Mouse (Mus musculus) lung, adult 2 months (tissue): ENCODE measurements at regions not wholly inside any gene's neighbourhood (a gene's known extent, or its start where the extent isn't known, plus 50 kb on each side); places are given as distances from the start of the nearest gene placed in this dataset.
"Not testable (repeated sequence)": the region's sequence is repeated elsewhere in the genome, so short reads cannot be mapped to it uniquely, and the experiment has no call there.

Source experiments
- DNase-seq: peaks from one replicate; pipeline ENCODE4 v3.0.0; 2022
- H3K4me1 ChIP-seq: fragments of 200-500 bp; 2 replicates; pipeline ENCODE4 v1.6.1; 2011; ENCODE audit warnings: low read length; ENCODE audit not compliant: control insufficient read depth, insufficient read depth
- H3K4me3 ChIP-seq: fragments of 200-500 bp; replicated peaks from 2 replicates; pipeline ENCODE3; 2011; ENCODE audit warnings: low read depth, mild to moderate bottlenecking, control low read depth, low read length; ENCODE audit errors: extremely low read depth
- CTCF ChIP-seq: fragments of 200-500 bp; IDR thresholded peaks from 2 replicates; pipeline ENCODE4 v1.5.1; 2011; ENCODE audit warnings: mild to moderate bottlenecking, low read length, control low read depth; ENCODE audit not compliant: insufficient read depth
- POLR2A ChIP-seq: fragments of 200-500 bp; IDR thresholded peaks from 2 replicates; pipeline ENCODE4 v1.6.1; 2011; ENCODE audit warnings: low read depth, mild to moderate bottlenecking, control low read depth, low read length, borderline replicate concordance; ENCODE audit errors: extremely low read depth
- WGBS: fragments of 180-500 bp; shearing (Covaris S2); methylation state at CpG from one replicate; pipeline ENCODE4 v1.1.7; 2018; 5-methylcytosine and 5-hydroxymethylcytosine counted together

DNA sequence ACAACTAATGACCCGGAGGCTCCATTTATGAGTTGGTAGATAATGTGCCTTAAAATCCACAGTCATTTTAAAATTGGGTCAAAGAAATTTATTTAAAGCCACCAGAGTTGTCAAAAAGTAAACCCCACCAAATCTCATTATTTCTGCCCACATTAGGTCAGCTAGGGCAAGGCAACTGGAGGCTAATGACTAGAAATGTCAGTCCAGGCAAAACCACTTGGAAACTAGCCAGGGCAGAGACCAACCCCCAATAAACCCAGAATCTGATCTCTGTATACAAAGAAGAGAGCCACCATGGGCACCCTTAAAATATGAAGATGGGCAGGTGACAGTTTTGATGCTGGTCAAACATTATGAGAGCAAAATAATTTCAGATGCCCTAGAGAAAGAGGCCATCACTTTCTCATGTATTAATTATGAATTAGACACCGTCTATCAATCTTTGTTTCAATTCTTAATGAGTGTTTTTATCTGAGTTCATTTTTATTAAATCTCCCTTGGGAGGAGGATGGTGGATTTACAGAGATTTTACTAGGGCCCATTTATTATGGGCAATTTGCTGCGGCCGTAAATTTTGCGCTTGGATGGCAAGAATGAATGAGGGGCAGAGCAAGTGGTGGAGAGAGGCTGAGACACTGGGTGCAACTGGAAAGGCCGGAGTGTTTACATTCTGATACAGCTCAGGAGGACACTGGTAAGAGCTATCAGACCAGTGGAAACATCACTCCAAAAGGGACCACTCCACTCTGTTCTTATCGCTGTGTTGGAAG lies 99.2 kb upstream of the Shb start:
- no peaks in the 10 kb centered on the region for H3K4me1 ChIP-seq
- TF ChIP-seq CTCF (no peak), POLR2A (no peak)
- H3K4me3 ChIP-seq, result no peak overlapping the region
- DNase-seq, result no peak
- WGBS, result 85% methylated on average over 7 of the region's 7 CpGs

DNA sequence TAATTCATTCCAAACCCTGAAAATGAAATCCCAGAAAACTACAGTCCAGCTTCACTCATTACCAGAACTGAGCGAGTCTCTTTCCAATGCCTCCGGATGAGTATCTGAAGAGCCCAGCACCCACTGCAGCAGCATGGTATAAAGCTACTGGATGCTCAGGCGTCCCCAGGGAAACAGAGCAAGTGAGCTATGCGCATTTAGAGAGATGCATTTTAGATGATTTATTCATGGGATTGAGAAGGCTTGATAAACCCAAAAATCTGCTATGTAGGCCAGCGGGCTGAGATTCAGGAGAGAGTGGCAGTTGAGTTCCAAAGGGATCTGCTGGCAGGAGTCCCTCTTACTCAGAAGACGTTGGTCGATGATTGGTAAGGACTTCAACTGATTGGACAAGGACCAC lies 93.4 kb upstream of the Shb start:
- no peak for DNase-seq
- WGBS, result 91% methylated on average over 7 of the region's 7 CpGs
- TF ChIP-seq CTCF, result no peak
- TF ChIP-seq POLR2A, result no peak

DNA sequence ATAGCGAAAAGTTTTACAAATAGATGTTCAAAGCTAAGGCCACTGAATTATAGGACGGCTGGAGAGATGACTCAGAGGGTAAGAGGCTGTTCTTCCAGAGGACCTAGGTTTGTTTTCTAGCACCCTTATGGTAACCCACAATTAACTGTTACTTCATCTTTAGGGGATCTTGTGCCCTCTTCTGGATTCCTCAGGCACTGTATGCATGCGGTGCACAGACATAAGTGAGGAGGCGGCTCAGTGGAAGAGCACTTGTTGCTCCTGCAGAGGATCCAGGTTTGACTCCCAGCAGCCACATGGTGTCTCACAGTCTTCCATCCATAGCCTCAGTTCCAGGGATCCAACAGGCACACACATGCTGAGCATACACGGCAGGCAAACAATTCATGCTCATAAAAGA lies 89.7 kb upstream of the Shb start:
- DNase-seq, result no peak
- Histone ChIP-seq H3K4me3 (no peak overlapping the region), H3K4me1 (no peaks in the 10 kb centered on the region)
- 89% methylated on average over 5 of the region's 5 CpGs for WGBS
- TF ChIP-seq CTCF (no peak), POLR2A (no peak)

More for the DNA sequence above, 93.4 kb upstream of the Shb start:
- no peak overlapping the region for H3K4me3 ChIP-seq
- no peaks in the 10 kb centered on the region for H3K4me1 ChIP-seq

DNA sequence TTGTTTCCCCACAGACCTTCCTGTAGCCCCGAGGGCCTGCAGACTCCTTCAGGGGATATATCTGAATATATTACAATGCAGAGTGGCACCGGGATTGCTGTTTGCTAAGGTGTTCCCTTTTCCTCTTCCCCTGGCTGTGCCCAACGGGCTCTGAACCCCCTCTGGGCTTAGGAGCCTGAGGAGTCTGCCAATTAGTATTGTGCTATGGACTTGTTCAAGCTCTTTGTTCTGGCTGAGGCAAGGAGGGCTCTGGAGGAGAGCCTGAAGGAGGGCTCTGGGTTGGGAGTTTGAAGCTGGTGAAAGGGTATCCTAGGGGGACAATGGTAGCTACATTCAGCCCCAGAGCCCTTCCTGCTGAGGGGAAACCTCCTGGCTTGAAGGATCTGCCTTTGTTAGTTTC lies 84.9 kb upstream of the Shb start:
- no peak for DNase-seq
- Histone ChIP-seq H3K4me1 (no peaks in the 10 kb centered on the region), H3K4me3 (no peak overlapping the region)
- no peak for TF ChIP-seq POLR2A
- TF ChIP-seq CTCF, result no peak
- 33% methylated on average over 3 of the region's 3 CpGs for WGBS

DNA sequence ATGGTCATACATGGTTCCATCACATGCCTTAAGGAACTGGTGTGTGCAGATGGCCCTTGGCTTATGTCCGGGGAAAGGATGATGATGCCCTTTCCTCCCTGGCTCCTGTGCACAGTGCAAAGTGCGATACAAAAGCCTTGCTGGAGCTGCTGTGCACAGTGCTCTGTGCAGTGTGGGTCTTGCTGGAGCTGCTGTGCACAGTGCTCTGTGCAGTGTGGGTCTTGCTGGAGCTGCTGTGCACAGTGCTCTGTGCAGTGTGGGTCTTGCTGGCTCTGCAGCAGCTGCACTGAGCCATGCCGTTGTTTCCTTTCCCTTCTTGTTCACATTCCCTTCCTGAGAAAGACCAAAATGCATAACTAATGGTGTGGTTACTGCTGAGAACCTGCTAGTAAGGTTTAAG lies 81.2 kb upstream of the Shb start:
- DNase-seq, H3K4me3 ChIP-seq, H3K4me1 ChIP-seq: not testable (repeated sequence)
- WGBS, result 68% methylated on average over 3 of the region's 3 CpGs

DNA sequence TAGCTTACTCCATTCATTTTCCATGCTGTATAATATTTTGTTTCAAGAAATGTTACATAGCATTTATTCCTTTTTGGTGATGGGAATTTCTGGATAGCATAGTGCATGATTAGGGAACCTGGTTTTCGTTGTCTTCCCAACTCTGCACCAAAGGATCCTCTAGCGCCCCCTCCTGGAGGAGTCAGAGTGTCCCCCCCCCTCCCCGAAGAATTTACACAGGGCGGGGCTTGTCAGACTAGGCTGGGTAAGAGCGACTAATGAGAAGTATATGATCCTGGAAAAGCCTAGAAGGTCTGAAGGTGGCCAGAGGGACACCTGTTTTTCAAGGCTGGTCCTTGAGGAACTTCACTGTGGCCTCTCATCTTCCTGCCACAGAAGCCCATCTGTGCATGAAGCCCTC lies 79.9 kb upstream of the Shb start:
- Histone ChIP-seq H3K4me3 (no peak overlapping the region), H3K4me1 (no peaks in the 10 kb centered on the region)
- TF ChIP-seq CTCF, result peak; percentile 47
- TF ChIP-seq POLR2A, result no peak
- 20% methylated on average over 5 of the region's 5 CpGs for WGBS
- DNase-seq, result peak; percentile 66

DNA sequence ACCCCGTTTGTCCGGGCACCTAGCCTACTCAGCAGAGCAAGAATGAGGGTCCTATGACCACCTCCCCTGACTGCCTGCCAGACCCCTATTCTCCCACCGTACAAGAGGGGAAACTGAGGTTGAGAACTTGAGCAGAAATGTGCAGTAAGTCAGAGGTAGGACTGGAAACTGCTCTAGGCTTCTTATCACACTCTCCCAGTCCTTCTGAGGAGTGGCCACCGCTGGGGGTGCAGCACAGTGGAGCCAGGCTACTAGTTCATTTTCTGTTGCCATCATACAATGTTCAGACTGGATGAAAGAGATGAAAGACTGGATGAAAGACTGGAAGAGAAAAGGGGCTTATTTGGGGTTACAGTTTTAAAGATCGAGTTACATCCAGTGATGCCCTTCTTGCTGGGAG lies 78.7 kb upstream of the Shb start:
- WGBS, result 90% methylated on average over 5 of the region's 5 CpGs
- Histone ChIP-seq H3K4me3 (no peak overlapping the region), H3K4me1 (no peaks in the 10 kb centered on the region)
- TF ChIP-seq CTCF (no peak), POLR2A (no peak)
- DNase-seq, result no peak

DNA sequence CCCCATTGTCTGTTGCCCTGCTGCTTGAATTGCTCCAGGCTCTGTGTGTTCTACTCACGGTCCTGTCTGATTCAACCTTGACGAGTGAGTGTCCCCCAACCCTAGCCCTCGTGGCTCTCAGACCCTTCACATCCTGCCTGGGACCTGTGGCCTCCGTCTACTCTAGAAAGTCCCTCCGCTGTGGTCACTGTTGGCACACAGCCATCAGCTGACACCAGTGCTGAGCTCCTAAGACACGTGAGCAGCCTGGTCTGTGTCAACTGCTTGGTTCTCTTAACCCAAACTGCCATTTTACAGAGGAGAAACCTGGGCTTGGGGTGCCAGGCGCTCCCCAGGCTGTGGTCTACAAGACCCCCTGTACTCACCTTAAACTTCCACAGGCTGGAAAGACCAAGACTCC lies 74.3 kb upstream of the Shb start:
- no peak for DNase-seq
- 30% methylated on average over 7 of the region's 7 CpGs for WGBS
- no peak for TF ChIP-seq POLR2A
- no peak for TF ChIP-seq CTCF
- Histone ChIP-seq H3K4me1 (no peaks in the 10 kb centered on the region), H3K4me3 (no peak overlapping the region)

DNA sequence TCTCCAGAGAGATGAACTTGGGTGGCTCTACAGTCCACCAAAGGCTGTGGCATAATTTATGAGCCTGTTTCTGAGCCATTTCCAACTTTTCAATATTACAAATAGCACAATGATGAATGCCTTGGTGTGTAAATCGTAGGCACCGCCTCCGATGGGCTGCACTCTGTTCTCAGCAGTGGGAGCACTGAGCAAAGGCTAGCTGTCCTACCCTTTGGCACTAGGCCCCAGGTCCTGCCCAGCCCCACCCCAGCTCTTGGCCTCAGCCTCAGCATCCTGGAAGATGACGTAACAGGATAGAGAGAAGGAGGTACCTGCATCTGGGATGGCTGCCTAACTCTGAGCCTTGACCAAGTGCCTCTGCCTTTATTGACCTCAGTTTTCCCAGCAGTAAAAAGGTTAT lies 73.4 kb upstream of the Shb start:
- no peaks in the 10 kb centered on the region for H3K4me1 ChIP-seq
- no peak overlapping the region for H3K4me3 ChIP-seq
- TF ChIP-seq CTCF, result no peak
- no peak for TF ChIP-seq POLR2A
- 70% methylated on average over 4 of the region's 4 CpGs for WGBS
- DNase-seq, result no peak

DNA sequence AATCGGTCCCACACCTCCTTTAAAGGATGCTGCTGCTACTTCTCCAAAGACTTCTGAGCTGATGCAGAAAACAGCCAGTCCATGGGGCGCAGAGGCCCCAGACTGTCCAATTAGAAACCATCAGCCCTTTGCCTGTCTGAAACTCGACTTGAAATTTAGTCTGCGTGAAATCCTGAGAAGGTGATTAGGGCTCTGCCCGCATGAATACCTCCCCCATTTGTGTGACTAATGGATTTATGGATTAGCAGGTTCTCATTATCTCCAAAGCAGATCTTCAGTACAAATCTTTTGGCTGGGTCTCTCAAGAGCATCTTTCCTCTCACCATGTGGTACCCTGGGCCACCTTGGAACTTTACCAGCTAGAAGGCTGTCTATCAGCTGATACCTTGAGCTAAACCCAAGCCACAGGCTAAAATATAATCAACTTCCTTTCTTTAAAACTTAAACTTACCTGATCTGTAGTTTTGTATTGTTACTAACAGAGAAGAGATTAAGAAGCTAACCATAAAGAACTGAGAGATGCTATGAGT lies 72.1 kb upstream of the Shb start:
- 84% methylated on average over 5 of the region's 5 CpGs for WGBS
- no peak for DNase-seq
- Histone ChIP-seq H3K4me1 (no peaks in the 10 kb centered on the region), H3K4me3 (no peak overlapping the region)
- no peak for TF ChIP-seq POLR2A
- TF ChIP-seq CTCF, result no peak
